Mouse (Mus musculus) v-Abl transformed pro-B cells (cell line): ENCODE measurements at regions not wholly inside any gene's neighbourhood (a gene's known extent, or its start where the extent isn't known, plus 50 kb on each side); places are given as distances from the start of the nearest gene placed in this dataset.
"Not testable (repeated sequence)": the region's sequence is repeated elsewhere in the genome, so short reads cannot be mapped to it uniquely, and the experiment has no call there.

ENCODE experiments used
- in situ Hi-C, 2 experiments: fragments of 400-800 bp; cut with MboI; formaldehyde crosslinking; loops; one replicate each; pipeline ENCODE4 v1.15.1; 2025; ENCODE audit not compliant: unreplicated experiment in 2 of 2

DNA sequence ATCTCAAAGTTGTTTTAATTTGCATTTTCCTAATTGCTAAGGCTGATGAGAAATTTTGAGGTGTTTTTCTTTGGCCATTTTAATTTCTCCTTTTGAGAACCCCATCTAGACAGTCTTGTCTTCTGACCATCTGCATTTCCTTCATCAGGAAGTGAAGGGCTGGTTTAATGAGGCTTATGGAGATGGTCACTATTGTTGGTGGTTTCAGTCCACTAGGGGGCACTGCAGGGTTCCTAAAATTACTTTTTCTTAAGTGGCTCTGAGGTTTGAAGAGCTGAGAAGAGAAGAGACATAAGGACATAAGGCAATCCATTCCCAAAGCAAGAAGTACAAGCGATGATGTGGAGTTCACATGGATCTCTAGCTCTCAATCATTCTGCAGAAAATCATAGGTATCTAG is 805.6 kb upstream of the Olfr1507 start:
- in situ Hi-C loops = not testable (repeated sequence)

DNA sequence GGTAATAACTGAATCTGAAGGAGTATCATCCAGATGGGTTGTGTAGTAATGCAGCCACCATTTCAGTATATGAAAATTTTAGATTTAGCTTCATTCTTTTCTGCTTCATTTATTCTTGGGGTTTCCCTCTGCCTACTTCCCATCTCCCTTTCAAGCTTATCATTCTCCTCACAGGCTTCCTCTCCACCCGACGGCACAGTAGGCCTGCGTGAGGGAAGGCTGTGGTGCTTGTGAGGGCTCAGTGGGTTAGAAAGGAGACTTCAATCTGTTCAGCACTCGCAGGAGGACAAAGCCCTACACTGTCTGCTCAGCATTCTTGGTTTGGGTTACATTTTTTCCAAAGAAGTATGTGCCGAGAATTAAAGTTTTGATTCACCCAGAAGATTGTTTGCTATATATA is 804.2 kb upstream of the Olfr1507 start:
- in situ Hi-C loops = not testable (repeated sequence)

DNA sequence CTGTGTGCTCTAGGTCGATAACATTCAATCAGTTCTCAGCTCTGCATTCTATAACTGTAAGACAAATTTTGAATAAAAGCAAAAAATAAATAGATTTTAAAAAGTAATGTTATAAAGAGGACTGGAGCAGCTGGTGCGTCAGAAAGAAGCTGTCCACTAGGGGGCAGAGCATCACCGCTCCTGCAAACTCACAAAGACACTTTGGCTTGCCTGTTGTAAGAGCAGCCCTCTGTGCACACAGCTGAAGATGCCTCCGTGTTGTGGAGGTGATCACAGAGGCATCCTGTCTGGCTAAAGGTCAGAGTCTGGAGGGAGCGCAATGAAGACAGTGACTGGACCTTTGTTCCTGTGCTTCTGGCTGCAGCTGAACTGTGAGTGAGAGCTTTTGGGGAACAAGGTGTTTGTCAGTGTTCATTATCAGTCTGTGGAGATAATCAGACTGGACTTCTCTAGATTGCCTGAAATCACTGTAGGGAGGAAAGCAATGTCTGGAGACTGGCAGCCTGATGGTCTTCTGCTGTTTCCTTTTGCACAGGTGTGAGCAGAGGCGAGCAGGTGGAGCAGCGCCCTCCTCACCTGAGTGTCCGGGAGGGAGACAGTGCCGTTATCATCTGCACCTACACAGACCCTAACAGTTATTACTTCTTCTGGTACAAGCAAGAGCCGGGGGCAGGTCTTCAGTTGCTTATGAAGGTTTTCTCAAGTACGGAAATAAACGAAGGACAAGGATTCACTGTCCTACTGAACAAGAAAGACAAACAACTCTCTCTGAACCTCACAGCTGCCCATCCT is 788.0 kb upstream of the Olfr1507 start:
- in situ Hi-C loops = not testable (repeated sequence)

DNA sequence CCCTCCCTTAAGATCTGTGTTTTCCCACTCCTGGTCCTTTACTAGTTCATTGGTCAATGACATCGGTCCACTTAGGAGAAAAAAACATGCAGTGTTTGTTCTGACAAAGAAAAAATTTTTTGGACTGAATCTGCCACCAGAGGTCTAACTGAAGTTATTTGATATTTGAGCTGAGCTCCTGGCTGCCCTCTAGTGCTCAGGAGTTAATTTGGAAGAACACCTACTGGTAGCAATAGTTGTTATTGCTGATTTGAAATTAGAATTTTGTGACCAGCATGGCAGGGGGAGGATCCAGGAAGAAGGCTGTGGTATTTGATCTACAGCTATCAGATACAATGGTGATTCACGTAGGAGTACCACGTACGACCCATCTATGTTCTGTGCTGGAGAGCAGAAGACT is 777.7 kb upstream of the Olfr1507 start:
- in situ Hi-C loops = not testable (repeated sequence)

DNA sequence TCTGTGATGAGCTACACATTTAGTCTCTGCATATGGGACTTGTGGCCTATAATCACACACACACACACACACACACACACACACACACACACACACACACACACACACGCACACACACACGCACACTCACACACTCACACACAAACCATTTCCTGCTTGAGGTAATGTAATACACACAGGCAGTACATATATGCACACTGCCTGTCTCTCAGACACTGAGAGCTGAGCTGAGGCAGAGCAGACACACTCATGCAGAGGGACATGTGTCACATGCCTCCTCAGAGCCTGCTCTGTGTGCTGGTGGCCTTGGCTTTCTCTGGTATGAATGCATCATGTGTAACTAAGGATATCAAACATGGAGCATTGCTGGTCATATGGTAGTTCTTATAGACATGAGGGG is 772.1 kb upstream of the Olfr1507 start:
- in situ Hi-C loops = not testable (repeated sequence)

DNA sequence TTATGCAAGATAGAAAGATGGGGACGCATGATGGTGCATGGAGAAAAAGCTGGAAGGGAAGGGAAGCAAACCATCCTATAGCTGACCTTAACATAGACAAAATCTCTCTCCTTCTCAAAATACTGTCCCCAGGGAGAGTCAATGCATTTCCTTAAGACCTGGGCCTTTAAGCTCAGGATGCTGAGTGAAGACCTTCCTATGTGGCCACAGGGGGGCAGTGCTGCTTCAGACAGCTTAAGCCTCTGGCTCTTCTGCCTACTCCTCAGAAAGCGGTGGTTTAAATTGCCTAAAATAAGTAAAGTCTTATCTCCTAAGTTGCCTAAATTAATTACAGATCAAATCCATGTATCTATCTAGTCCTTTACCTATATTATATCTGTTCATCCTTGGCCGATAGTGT is 760.4 kb upstream of the Olfr1507 start:
- in situ Hi-C loops = not testable (repeated sequence)

DNA sequence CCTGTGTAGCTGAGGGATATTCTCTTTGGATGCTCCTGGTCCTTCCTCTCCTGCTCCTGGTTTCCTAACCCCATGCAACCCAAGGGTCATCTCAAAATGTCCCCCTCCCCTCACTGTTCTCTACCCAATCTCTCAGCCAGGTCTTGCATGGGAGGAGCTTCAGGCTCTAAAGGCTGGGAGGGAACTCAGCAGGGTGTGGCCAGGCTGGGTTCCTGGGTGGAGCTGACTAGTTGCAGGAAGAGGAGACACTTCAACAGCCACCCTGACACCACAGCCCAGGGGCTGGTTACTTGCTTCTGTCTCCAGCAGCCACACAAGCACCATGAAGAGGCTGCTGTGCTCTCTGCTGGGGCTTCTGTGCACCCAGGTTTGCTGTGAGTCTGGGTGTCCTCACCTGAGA is 757.9 kb upstream of the Olfr1507 start:
- in situ Hi-C loops = not testable (repeated sequence)

DNA sequence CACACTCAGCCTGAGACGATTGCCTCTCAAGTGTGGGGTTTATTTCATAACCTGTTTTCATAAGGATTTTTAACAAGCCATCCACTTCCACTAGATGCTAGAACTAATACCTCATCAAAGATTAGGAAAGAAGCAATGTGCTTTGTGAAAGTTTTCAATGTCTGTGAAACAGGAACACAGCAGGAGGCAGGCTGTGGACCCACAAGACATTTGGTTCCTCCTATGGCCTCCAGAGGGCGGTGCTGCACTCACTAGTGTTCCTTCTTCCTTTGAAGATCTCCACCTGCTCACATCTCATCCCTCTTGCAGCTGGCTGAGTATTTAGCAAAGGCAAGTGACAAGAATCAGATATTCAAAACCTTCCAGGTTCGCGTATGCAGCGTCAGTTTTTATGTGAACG is 735.6 kb upstream of the Olfr1507 start:
- in situ Hi-C loops = not testable (repeated sequence)

DNA sequence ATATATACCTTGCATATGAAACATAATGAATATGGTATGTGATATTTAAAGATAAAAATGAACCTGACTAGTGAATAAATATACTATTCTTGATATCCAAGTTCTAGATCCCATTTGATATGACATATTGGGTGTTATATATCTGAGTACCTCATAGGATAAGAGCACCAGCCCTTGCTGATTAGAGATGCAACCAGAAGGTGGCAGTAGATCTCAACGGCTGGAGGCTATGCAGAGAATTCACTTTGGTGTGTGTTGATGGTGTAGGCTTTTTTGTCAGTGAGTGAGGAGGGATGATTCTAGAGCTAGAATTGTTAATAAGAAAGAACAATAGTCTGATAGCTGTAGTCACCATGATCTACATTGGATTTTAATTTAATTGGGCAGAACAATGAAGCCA is 729.2 kb upstream of the Olfr1507 start:
- in situ Hi-C loops = not testable (repeated sequence)

DNA sequence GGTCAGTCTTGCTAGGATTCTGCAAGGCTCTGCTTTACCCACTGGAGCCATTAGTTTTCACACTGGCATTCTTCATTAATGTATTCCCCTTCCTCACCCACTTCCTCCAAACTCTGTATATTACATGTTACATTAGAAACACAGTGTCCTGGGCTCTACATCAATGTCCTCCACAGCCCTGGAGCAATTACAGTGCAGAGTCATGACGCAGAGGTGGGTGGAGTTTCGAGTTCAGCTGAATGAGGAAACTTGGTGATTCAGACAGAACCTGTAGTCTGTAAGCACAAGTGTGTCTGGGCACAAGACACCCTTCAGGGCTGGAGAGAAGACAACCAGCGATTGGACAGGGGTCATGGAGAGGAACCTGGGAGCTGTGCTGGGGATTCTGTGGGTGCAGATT is 715.0 kb upstream of the Olfr1507 start:
- in situ Hi-C loops = not testable (repeated sequence)

DNA sequence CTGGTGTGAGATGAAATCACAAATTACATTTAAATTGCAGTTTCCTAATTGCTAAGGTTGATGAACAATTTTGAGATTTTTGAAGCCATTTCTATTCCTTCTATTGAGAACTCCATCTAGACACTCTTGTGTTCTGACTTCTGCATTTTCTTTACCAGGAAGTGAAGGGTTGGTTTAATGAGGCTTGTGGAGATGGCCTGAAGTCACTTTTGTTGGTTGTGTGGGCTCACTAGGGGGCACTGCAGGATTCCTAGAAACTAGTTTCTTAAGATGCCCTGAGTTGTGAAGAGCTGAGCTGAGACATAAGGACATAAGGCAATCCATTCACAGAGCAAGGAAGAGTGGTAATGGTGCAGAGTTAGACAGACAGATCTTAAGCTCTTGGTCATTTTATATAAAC is 713.7 kb upstream of the Olfr1507 start:
- in situ Hi-C loops = not testable (repeated sequence)

DNA sequence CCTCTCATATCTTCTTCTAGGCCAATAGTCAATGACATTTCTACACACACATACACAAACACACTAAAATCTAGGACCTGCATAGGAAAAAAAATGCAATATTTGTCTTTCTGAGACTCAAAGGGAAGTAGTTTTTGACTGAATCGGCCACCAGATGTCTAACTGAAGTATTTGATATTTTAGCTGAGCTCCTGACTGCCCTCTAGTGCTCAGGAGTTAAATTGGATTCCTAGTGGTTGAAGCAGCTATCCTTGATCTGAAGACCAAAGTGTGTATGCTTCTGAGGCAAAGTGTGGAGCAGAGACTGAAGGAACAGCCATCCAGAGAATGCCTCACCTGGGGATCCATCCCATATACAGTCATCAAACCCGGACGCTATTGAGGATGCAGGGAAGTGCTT is 695.4 kb upstream of the Olfr1507 start:
- in situ Hi-C loops = not testable (repeated sequence)

DNA sequence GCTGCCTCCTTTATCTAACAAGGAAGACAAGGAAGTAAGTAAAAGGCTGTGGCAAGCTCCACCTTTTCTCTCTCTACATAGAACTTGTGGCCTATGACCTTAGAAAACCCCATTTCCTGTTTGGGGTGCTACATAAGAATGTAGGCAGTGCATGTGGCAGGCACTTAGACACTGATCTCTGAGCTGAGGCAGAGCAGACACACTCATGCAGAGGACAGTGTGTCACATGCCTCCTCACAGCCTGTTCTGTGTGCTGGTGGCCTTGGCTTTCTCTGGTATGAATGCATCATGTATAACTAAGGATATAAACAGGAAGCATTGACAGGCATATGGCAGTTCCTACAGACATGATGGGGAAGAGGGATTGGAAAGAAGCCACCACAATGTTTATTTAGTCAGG is 678.5 kb upstream of the Olfr1507 start:
- in situ Hi-C loops = not testable (repeated sequence)

DNA sequence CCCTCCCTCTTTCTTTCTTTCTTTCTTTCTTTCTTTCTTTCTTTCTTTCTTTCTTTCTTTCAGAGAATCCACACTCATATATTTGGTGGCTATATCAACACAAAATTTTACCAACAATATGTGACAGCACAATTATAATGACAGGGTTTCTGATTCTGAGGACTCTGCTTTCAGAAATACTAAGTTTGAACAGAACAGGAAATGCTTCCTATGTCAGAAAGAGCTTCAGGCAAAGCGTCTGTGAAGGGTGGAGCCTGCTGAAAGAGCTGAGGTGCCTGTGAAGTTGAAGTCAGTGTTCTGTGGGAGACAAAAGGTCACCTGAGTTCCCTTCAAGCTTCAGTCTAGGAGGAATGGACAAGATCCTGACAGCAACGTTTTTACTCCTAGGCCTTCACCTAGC is 670.8 kb upstream of the Olfr1507 start:
- in situ Hi-C loops = not testable (repeated sequence)

DNA sequence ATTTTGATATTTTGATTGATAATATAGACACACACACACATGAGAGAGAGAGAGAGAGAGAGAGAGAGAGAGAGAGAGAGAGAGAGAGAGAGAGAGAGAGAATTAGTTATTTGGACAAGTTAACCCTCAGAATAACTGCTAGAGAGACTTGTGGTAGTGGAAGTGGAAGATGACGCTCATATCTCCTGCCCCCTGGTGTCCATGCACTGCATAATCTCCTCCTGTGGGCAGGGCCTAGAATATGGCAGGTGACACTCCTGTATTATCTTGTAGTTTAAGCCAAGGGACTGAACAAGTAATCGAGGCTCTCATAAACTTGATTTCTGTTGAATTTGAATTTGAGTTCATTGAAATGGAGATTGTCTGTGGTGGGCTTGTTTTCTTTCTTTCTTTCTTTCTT is 663.5 kb upstream of the Olfr1507 start:
- in situ Hi-C loops = not testable (repeated sequence)

DNA sequence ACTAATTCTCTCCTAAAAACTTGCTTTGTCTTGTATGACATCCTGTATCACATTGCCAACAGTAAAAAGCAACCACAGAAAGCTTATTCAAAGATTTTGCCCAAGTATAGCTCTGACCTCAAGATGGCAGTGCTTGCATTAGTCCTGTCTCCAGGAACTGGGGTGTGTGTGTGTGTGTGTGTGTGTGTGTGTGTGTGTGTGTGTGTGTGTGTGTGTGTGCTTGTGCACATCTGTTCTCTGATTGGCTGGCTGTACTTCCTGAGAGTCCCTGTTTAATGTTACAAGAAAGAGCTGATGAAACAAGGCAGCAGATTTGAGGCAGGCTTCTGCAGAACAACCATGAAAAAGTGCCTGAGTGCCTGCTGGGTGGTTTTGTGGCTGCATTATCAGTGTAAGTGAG is 639.2 kb upstream of the Olfr1507 start:
- in situ Hi-C loops = not testable (repeated sequence)

DNA sequence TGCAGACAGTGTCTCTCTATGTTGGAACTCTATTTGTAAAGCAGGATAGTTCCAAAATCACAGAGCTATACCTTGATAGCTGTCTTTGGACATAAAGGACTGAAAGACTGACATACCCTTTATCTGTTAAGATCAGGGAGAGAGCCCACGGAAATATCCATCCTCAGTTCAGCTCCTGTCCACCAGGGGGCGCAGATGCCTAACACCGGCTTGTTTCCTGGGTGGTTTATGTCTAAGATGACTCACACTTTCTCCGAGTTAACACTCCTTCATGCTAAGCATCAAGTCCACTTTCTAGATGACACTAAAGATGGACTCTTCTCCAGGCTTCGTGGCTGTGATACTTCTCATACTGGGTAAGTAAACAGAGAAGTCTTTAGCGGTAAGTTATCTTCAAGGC is 636.8 kb upstream of the Olfr1507 start:
- in situ Hi-C loops = not testable (repeated sequence)

DNA sequence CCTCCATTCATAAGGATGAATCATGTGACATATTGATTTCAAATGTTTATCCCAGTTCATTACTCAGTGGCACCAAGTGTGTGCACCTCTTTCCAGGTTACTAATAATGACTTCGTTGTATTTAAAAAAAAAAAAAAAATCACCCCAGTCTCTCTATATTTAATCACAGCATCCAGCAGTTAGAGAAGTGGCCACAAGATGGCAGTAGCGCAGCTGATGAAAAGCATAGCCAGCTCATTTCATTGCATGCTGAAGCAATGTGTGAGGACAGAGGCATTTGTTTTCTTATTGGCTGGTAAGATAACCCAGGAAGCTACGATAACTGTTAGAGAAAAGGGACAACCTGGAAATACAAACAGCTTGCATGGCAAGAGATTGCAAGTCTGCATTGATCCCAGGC is 626.2 kb upstream of the Olfr1507 start:
- in situ Hi-C loops = not testable (repeated sequence)

DNA sequence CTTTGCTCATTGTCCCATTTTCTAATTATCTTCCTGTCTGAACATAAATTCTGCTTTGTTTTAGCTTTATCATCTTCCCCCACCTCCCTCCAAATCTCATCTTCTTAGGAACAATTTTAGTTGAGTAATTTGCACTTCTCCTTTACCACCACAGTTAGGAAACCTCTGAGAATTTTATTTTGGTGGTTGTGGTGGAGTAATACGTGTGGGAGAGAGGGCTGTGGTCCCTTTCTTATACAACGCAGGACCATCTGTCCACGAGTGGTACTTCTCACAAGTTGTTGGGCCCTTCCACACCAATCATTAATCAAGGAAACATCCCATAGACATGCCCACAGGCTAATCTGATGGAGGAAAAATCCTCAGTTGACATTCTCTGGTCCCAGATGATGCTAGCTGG is 614.2 kb upstream of the Olfr1507 start:
- in situ Hi-C loops = not testable (repeated sequence)

DNA sequence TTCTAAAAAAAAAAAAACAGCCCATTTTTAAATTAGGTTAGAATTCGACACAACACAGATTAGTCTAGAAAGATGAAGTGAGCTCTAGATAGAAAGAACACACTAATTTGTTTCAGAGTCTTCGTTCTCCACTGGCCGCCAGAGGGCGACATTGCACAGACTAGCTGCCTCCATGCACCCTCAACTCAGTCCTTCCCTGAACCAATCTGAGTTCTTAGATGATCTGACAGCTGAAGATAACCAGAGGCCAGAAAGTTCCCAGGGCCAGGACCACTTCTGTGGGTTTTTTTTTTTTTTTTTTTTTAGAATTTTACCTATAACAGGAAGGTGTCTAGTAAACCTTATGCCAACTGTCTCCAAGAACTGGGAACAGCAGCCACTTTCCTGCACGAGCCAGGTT is 605.8 kb upstream of the Olfr1507 start:
- in situ Hi-C loops = not testable (repeated sequence)

DNA sequence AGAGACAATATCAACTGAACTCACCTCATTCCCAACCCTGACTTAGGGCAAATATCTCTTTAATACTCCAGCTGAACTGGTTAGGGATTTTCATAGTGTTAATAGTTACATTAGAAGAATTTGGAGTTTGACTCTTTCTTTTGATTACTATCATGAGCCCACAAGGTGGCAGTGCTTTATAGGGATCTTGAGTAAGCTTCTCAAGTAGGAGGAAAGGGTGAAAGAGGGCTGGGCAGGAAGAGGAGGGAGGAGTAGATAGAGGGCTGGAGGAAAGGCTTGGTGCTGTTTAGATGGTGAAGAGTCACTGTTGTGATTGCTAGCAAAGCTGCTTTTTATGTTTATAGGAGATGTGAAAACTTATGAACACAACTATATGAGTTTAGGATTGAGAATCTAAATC is 595.4 kb upstream of the Olfr1507 start:
- in situ Hi-C loops = not testable (repeated sequence)

DNA sequence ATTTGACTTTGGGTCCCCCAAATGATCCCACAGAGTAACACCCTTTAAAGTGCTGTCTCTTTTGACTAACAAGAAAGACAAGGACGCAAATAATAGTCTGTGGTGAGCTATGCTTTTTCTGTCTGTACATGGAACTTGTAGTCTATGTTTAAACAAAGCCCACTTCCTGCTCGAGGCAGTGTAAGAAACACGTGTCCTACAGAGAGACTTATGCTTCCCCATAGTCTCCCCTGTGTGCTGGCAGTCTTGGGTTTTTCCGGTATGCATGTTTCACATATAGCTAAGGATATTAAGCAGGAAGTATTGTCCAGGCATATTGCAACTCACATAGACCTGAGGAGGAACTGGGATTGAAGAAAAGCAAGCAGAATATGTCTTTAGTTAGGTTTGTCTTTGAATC is 586.3 kb upstream of the Olfr1507 start:
- in situ Hi-C loops = not testable (repeated sequence)
